ENCODE assay signal across 8 mouse cellular contexts in the genomic region with DNA sequence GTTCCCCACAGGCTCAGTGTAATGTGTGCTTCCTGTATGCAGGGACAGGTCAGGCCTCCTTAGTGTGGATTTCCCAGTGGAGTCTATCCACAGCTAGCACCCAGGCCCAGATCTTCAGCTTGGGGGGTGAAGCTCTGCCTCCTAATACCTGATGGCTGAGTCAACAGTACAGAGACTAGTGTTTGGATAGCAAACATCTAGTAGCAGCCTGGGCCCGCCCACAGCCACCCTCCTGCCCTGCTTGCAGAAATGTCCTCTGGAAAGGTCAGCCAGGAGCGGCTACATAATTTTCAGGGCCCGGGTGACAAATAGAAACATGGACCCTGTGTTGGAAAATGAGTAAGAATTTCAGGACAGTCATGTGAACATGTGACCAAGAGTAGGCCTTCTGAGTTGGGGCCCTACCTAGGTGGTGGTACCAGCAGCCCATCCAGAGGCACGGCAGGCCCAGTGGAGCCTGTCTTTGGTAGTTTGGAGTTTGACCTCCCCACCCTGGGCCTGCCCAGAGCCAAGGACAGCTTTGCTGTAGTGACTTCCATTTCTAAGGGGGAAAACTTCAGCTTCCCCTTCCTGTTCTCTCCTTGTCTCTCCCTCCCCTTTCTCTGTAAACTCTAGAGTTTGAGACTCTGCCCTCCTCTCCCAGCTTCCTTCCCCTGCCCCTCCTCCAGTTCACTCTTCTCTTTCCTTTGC. TPM values are rescaled to one million over a fixed set of nuclear protein-coding genes. Genes with fewer than 3 reads are reported as not detected.
A peak's percentile ranks its signal among the peaks of the same experiment; 100 is the strongest.
DNase-seq lines count a peak whose midpoint lies in the region; ATAC-seq lines count a peak whose summit lies in the region.

No protein-coding gene starts in this region.

- peak overlapping the region; percentile 60 for H3K9ac ChIP-seq in heart, embryonic 16.5 days (ENCODE audit: low read length)
- H3K9ac ChIP-seq in limb, embryonic 12.5 days (replicated peaks), result no peak overlapping the region
- H3K9ac ChIP-seq in midbrain, embryonic 14.5 days (replicated peaks; ENCODE audit: low read length), result no peak overlapping the region

- WGBS in heart, embryonic 16.5 days, result 37% methylated on average over 4 of the region's 4 CpGs
- 67% methylated on average over 4 of the region's 4 CpGs for WGBS in limb, embryonic 12.5 days
- WGBS in midbrain, embryonic 14.5 days, result 56% methylated on average over 4 of the region's 4 CpGs

- no peaks in the 10 kb centered on the region for H3K27me3 ChIP-seq in heart, embryonic 16.5 days (ENCODE audit: control insufficient read depth, insufficient read depth, low read length)
- no peaks in the 10 kb centered on the region for H3K27me3 ChIP-seq in limb, embryonic 12.5 days
- no peaks in the 10 kb centered on the region for H3K27me3 ChIP-seq in midbrain, embryonic 14.5 days (ENCODE audit: control insufficient read depth, insufficient read depth, low read length)

- H3K36me3 ChIP-seq in heart, embryonic 16.5 days (ENCODE audit: control insufficient read depth, insufficient read depth), result no peaks in the 10 kb centered on the region
- 0 out of 2 replicates have a peak, but pooled peaks cover 4% of the 10 kb centered on the region for H3K36me3 ChIP-seq in limb, embryonic 12.5 days
- 0 out of 2 replicates have a peak, but pooled peaks cover 5% of the 10 kb centered on the region for H3K36me3 ChIP-seq in midbrain, embryonic 14.5 days (ENCODE audit: control insufficient read depth, insufficient read depth, low read length)

- no peak overlapping the region for H3K4me3 ChIP-seq in heart, embryonic 16.5 days (ENCODE audit: low read length)
- H3K4me3 ChIP-seq in limb, embryonic 12.5 days (replicated peaks), result no peak overlapping the region
- H3K4me3 ChIP-seq in midbrain, embryonic 14.5 days (replicated peaks; ENCODE audit: low read depth, low read length), result no peak overlapping the region

- H3K4me1 ChIP-seq in heart, embryonic 16.5 days (ENCODE audit: control insufficient read depth, insufficient read depth, low read length), result peaks cover 65% of the 10 kb centered on the region
- H3K4me1 ChIP-seq in limb, embryonic 12.5 days (replicated peaks), result peaks cover 41% of the 10 kb centered on the region
- H3K4me1 ChIP-seq in midbrain, embryonic 14.5 days (ENCODE audit: control insufficient read depth, insufficient read depth, low read length), result peaks cover 36% of the 10 kb centered on the region

- ATAC-seq in heart, embryonic 16.5 days (replicated peaks; ENCODE audit: extremely low read depth, insufficient read depth, low FRiP score), result no peak; the same call in 1 of the 2 replicates
- no peak for ATAC-seq in limb, embryonic 12.5 days (ENCODE audit: insufficient number of reproducible peaks, insufficient read depth, low FRiP score, low TSS enrichment, low read depth)
- ATAC-seq in midbrain, embryonic 14.5 days (ENCODE audit: low FRiP score, low TSS enrichment), result no peak
- ATAC-seq in inflammation-experienced regulatory T-cells, adult 6 months, result no peak

- H3K27ac ChIP-seq in heart, embryonic 16.5 days (ENCODE audit: low read length), result peak overlapping the region; percentile 92
- peak overlapping the region; percentile 59 for H3K27ac ChIP-seq in limb, embryonic 12.5 days
- H3K27ac ChIP-seq in midbrain, embryonic 14.5 days (replicated peaks; ENCODE audit: low read depth, low read length), result peak overlapping the region; percentile 66

- H3K4me2 ChIP-seq in heart, embryonic 16.5 days (ENCODE audit: low read depth, low read length), result peak overlapping the region; percentile 29; the same call in 1 of the 2 replicates
- no peak overlapping the region for H3K4me2 ChIP-seq in limb, embryonic 12.5 days
- H3K4me2 ChIP-seq in midbrain, embryonic 14.5 days (ENCODE audit: low read length), result no peak overlapping the region

- H3K9me3 ChIP-seq in heart, embryonic 16.5 days (replicated peaks; ENCODE audit: control insufficient read depth, low read length), result no peaks in the 10 kb centered on the region
- H3K9me3 ChIP-seq in limb, embryonic 12.5 days, result no peaks in the 10 kb centered on the region
- H3K9me3 ChIP-seq in midbrain, embryonic 14.5 days (ENCODE audit: control insufficient read depth, low read length), result no peaks in the 10 kb centered on the region

- peak; percentile 48 to 65 for DNase-seq in urinary bladder, postnatal 36 days (ENCODE audit: low spot score in 2 of 2)
- DNase-seq in urinary bladder, postnatal 25 days (ENCODE audit: low spot score), result no peak
- no peak for DNase-seq in midbrain, embryonic 14.5 days
- no peak for DNase-seq in right cerebral cortex, postnatal 36 days (ENCODE audit: low spot score in 2 of 2)
- no peak for DNase-seq in left cerebral cortex, adult 11 months (ENCODE audit: low spot score)

RNA-seq across cellular contexts. Expression of gene Zfp710, which starts 32.5 kb away (rescaled TPM):
- polyA plus RNA-seq in heart, embryonic 16.5 days (2015; fragmentation: Nextera tagmentation; extraction: Ambion mirVana), result 12.4 and 12.6 TPM in 2 replicates
- polyA plus RNA-seq in limb, embryonic 12.5 days (2016; fragmentation: Nextera tagmentation; extraction: Ambion mirVana), result 18.5 and 19.4 TPM in 2 replicates
- 17.0 and 17.7 TPM in 2 replicates for polyA plus RNA-seq in midbrain, embryonic 14.5 days (2014; fragmentation: Nextera tagmentation; extraction: Ambion mirVana)
- polyA plus RNA-seq in inflammation-experienced regulatory T-cells, adult 6 months (2017; shearing (Covaris generic)), result 1 to 10 TPM; 1.8 to 5.1 (median 4.4) TPM

RNA-seq across cellular contexts. Expression of gene Idh2, which starts 58.0 kb away (rescaled TPM):
- 2,779 and 2,782 TPM in 2 replicates for polyA plus RNA-seq in heart, embryonic 16.5 days (2015; fragmentation: Nextera tagmentation; extraction: Ambion mirVana)
- 555 and 566 TPM in 2 replicates for polyA plus RNA-seq in limb, embryonic 12.5 days (2016; fragmentation: Nextera tagmentation; extraction: Ambion mirVana)
- polyA plus RNA-seq in midbrain, embryonic 14.5 days (2014; fragmentation: Nextera tagmentation; extraction: Ambion mirVana), result 203 and 232 TPM in 2 replicates
- 10 to 100 TPM; 13.5 to 28.7 (median 20.3) TPM for polyA plus RNA-seq in inflammation-experienced regulatory T-cells, adult 6 months (2017; shearing (Covaris generic))

Comparison
In these comparisons a context has a peak if more than half of its experiments do, and no peak if none do; other contexts are left out.
1. DNase-seq: peak in urinary bladder, postnatal 36 days (2 of 2); none in urinary bladder, postnatal 25 days (single experiment), midbrain, embryonic 14.5 days (single experiment), right cerebral cortex, postnatal 36 days (0 of 2) and left cerebral cortex, adult 11 months (single experiment).
2. Peak in every context shown above with its lines, with median percentiles within 50 percentile points of each other: H3K27ac ChIP-seq.